Comparison of ENCODE assay signal across 45 mouse cellular contexts in genomic region chr1:155727830-155728229, GRCm38 (mm10). TPM values are rescaled to one million over a fixed set of nuclear protein-coding genes. Genes with fewer than 3 reads are reported as not detected.
"Had no signal": no experiment of that assay in that cellular context is flagged by ENCODE, and none has a peak within 500 bp of the region (broad histone marks: within the 10 kb centered on the region; RNA-seq: fewer than 3 reads in every experiment).

No protein-coding gene starts in this region.

- H3K4me1 ChIP-seq: limb, embryonic 12.5 days; limb, embryonic 15.5 days; liver, embryonic 12.5 days; liver, embryonic 13.5 days; liver, embryonic 15.5 days; lung, embryonic 15.5 days; megakaryocyte, embryonic 14.5 days had no signal

- ATAC-seq: liver, embryonic 12.5 days; liver, postnatal 0 days; lung, postnatal 0 days; midbrain, embryonic 13.5 days; midbrain, embryonic 15.5 days; midbrain, embryonic 16.5 days had no signal

- H3K9ac ChIP-seq: limb, embryonic 12.5 days; limb, embryonic 13.5 days; limb, embryonic 15.5 days; liver, embryonic 12.5 days; liver, embryonic 13.5 days; liver, embryonic 14.5 days; liver, embryonic 15.5 days; liver, postnatal 0 days; lung, embryonic 14.5 days; lung, embryonic 15.5 days; midbrain, embryonic 12.5 days; midbrain, embryonic 13.5 days; midbrain, embryonic 15.5 days; neural tube, embryonic 12.5 days had no signal

- H3K4me3 ChIP-seq: left cerebral cortex, adult 2 months; limb, embryonic 10.5 days; limb, embryonic 12.5 days; limb, embryonic 13.5 days; limb, embryonic 15.5 days; liver, embryonic 12.5 days; liver, embryonic 13.5 days; liver, embryonic 15.5 days; lung, embryonic 15.5 days; megakaryocyte, embryonic 14.5 days; midbrain, embryonic 10.5 days; midbrain, embryonic 12.5 days; midbrain, embryonic 13.5 days; midbrain, embryonic 15.5 days; myocyte; neural tube, embryonic 12.5 days had no signal

- H3K27ac ChIP-seq: left cerebral cortex, adult 2 months; limb, embryonic 10.5 days; limb, embryonic 12.5 days; limb, embryonic 13.5 days; limb, embryonic 15.5 days; liver, embryonic 12.5 days; liver, embryonic 13.5 days; liver, embryonic 14.5 days; liver, embryonic 15.5 days; lung, embryonic 15.5 days; macrophage; midbrain, embryonic 10.5 days; midbrain, embryonic 12.5 days; midbrain, embryonic 13.5 days; midbrain, embryonic 15.5 days; neural tube, embryonic 12.5 days had no signal

- DNase-seq: left cerebral cortex, postnatal 4 days; liver; liver, embryonic 13.5 days; liver, postnatal 0 days; lung, adult 18-20 months; lung, adult 2 months; lung, embryonic 14.5 days; lung, postnatal 10 days; lung, postnatal 14 days; lung, postnatal 36 days; lung, postnatal 4 days; midbrain, embryonic 14.5 days had no signal

- H3K36me3 ChIP-seq: limb, embryonic 10.5 days; limb, embryonic 12.5 days; limb, embryonic 13.5 days; limb, embryonic 15.5 days; liver, embryonic 12.5 days; liver, embryonic 13.5 days; liver, embryonic 15.5 days; lung, embryonic 15.5 days; midbrain, embryonic 10.5 days; midbrain, embryonic 12.5 days; midbrain, embryonic 13.5 days; midbrain, embryonic 15.5 days; neural tube, embryonic 12.5 days had no signal

- H3K9me3 ChIP-seq: limb, embryonic 10.5 days; limb, embryonic 13.5 days; limb, embryonic 15.5 days; liver, embryonic 12.5 days; liver, embryonic 13.5 days; liver, embryonic 15.5 days; lung, embryonic 15.5 days; midbrain, embryonic 12.5 days; midbrain, embryonic 13.5 days; midbrain, embryonic 15.5 days; neural tube, embryonic 12.5 days had no signal

- H3K4me2 ChIP-seq: limb, embryonic 12.5 days; limb, embryonic 13.5 days; limb, embryonic 15.5 days; liver, embryonic 11.5 days; liver, embryonic 12.5 days; liver, embryonic 13.5 days; liver, embryonic 15.5 days; lung, embryonic 14.5 days; lung, embryonic 15.5 days; midbrain, embryonic 12.5 days; midbrain, embryonic 13.5 days; midbrain, embryonic 15.5 days; neural tube, embryonic 12.5 days had no signal

RNA-seq across cellular contexts. Expression of gene Lhx4, which starts 23.7 kb away (rescaled TPM):
- total RNA-seq: left cerebral cortex, adult 2 months; left cerebral cortex, adult 8-10 months; left cerebral cortex, postnatal 14 days; left cerebral cortex, postnatal 25 days; left cerebral cortex, postnatal 36 days; liver, adult 2 months; megakaryocyte progenitor cell, adult 5-6 weeks; megakaryocyte, adult 5-6 weeks; megakaryocyte-erythroid progenitor cell, adult 5-6 weeks; monocyte, adult 5-6 weeks had no signal
- polyA plus RNA-seq: limb, embryonic 10.5 days; limb, embryonic 11.5 days; limb, embryonic 12.5 days; limb, embryonic 14.5 days; liver, adult 2 months; liver, embryonic 11.5 days; liver, embryonic 12.5 days; liver, embryonic 13.5 days; liver, embryonic 14.5 days; liver, embryonic 15.5 days; liver, embryonic 16.5 days; liver, postnatal 0 days; lung, adult 2 months; lung, embryonic 15.5 days; lung, embryonic 16.5 days; lung, postnatal 0 days; macrophage had no signal
